Mouse (Mus musculus) neural tube, embryonic 13.5 days (tissue): ENCODE data around the gene Mvd. TPM values are rescaled to one million over a fixed set of nuclear protein-coding genes. Genes with fewer than 3 reads are reported as not detected.
A peak's percentile ranks its signal among the peaks of the same experiment; 100 is the strongest.

Source experiments
- ATAC-seq: fragments of 200-750 bp; cut with Nextera tagmentation; 2 replicates; pipeline ENCODE4 v1.8.0; 2017; ENCODE audit warnings: low read depth, mild to moderate bottlenecking, moderate TSS enrichment, moderate library complexity
- H3K27ac ChIP-seq: fragments of 300-500 bp; sonication (generic); replicated peaks from 2 replicates; pipeline ENCODE4 v1.5.1; 2015; ENCODE audit warnings: moderate library complexity, mild to moderate bottlenecking, inconsistent platforms
- H3K27me3 ChIP-seq: fragments of 300-500 bp; sonication (generic); 2 replicates; pipeline ENCODE4 v1.6.1; 2015; ENCODE audit warnings: mild to moderate bottlenecking, inconsistent platforms
- H3K36me3 ChIP-seq: fragments of 300-500 bp; sonication (generic); 2 replicates; pipeline ENCODE4 v1.6.1; 2015; ENCODE audit warnings: mild to moderate bottlenecking, inconsistent platforms
- H3K4me1 ChIP-seq: fragments of 300-500 bp; sonication (generic); replicated peaks from 2 replicates; pipeline ENCODE4 v1.6.1; 2015; ENCODE audit warnings: inconsistent platforms
- H3K4me2 ChIP-seq: fragments of 300-500 bp; sonication (generic); 2 replicates; pipeline ENCODE4 v1.6.1; 2015; ENCODE audit warnings: inconsistent platforms, mild to moderate bottlenecking, moderate library complexity
- H3K4me3 ChIP-seq: fragments of 300-500 bp; sonication (generic); 2 replicates; pipeline ENCODE4 v1.5.1; 2015; ENCODE audit warnings: mild to moderate bottlenecking, inconsistent platforms
- H3K9ac ChIP-seq: fragments of 300-500 bp; sonication (generic); 2 replicates; pipeline ENCODE4 v1.6.1; 2015; ENCODE audit warnings: moderate library complexity, mild to moderate bottlenecking, inconsistent platforms
- H3K9me3 ChIP-seq: fragments of 300-500 bp; sonication (generic); 2 replicates; pipeline ENCODE4 v1.6.1; 2016; ENCODE audit warnings: inconsistent platforms
- WGBS: fragments of 180-500 bp; shearing (Covaris S2); methylation state at CpG from one replicate; pipeline ENCODE4 v1.1.7; 2015; 5-methylcytosine and 5-hydroxymethylcytosine counted together
- polyA plus RNA-seq: library from polyadenylated mRNA; unstranded; fragments of >200 nt; fragmentation: Nextera tagmentation; extraction: Ambion mirVana; gene quantifications from 2 replicates; pipeline ENCODE4 v1.2.1, GENCODE M21; 2015

Gene Mvd
- 46.6 and 53.8 TPM in 2 replicates for polyA plus RNA-seq

DNA sequence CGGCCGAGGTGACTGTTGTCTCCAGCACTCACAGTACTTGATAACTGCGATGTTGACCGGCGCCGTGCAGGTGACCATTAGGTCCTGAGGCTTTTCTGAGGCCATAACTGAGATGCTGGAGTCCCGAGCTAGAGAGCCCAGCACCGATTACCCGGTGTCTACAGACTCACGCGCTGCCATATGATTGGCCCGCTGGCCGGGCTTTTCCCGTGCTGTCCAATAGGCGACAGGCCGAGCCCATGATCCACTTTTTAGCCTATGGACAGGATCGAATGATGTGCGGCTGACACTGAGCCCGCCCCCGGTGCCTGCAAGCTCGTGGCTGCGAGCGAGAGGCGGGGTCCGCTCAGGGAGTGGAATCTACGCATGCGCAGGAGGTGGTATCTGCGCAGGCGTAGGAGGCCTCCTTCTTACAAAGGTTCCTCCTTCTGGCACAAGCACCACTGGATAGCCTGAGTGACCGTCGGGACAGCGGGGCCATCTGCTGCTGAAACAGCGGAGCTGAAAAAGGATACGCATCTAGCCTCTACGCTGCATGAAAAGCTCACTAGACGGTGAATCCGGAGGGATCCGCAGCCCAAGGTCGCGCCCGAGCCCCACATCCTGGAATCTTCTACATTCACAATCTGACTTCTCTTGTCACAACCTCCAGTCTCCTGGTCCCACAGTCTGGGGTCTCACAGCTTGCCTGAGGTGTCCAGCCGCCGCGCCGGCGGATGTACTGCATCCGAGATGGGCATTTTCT, at the start of gene Mvd:
Gene Mvd (minus strand): TSS at position 161 of the 745 bp plus-strand sequence.
- under 1% methylated on average over 47 of the region's 47 CpGs for WGBS

GRCm38 (mm10) chr8:122488387-122488786, 45.2 kb upstream of the Mvd start:
- H3K9ac ChIP-seq, result no peak overlapping the region
- H3K4me2 ChIP-seq, result no peak overlapping the region
- 87% methylated on average over 9 of the region's 9 CpGs for WGBS
- H3K4me1 ChIP-seq, result no peaks in the 10 kb centered on the region
- H3K27me3 ChIP-seq, result no peaks in the 10 kb centered on the region
- H3K9me3 ChIP-seq, result no peaks in the 10 kb centered on the region
- no peak overlapping the region for H3K27ac ChIP-seq
- ATAC-seq, result no peak
- H3K36me3 ChIP-seq, result peaks cover 14% of the 10 kb centered on the region
- H3K4me3 ChIP-seq, result no peak overlapping the region

More for the DNA sequence above, at the start of gene Mvd:
- Histone ChIP-seq H3K4me2 (peak within 1 kb of the TSS; percentile 90), H3K36me3 (peaks cover 15% of the 10 kb centered on the region), H3K4me3 (peak within 1 kb of the TSS; percentile 65), H3K27ac (peak within 1 kb of the TSS; percentile 97), H3K4me1 (peaks cover 34% of the 10 kb centered on the region), H3K27me3 (no peaks in the 10 kb centered on the region), H3K9me3 (no peaks in the 10 kb centered on the region), H3K9ac (peak within 1 kb of the TSS; percentile 84)
- ATAC-seq, result peak; percentile 98

DNA sequence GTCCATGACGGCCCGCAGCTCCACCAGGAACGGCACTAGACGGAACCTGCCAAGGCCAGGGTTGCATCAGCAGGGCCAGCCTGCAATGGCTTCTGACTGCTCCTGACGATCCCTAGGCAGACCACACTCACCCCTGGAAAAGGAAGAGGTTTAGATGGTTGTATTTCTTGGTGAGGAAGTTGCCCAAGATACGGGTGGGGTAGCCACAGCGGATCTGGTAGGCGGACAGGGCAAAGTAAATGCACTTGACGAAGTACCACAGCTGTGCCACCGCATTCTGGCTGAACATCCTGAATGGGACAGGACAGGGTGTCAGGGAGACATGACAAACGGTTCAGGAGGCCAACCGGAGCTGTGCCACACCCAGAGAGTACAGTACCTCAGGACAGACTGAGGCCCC, 41.6 kb upstream of the Mvd start:
- ATAC-seq, result no peak
- Histone ChIP-seq H3K4me3 (no peak overlapping the region), H3K4me1 (no peaks in the 10 kb centered on the region), H3K9ac (no peak overlapping the region), H3K9me3 (no peaks in the 10 kb centered on the region), H3K27me3 (no peaks in the 10 kb centered on the region), H3K27ac (no peak overlapping the region), H3K4me2 (no peak overlapping the region), H3K36me3 (peaks cover 47% of the 10 kb centered on the region)
- WGBS, result 93% methylated on average over 12 of the region's 12 CpGs

- Histone ChIP-seq H3K4me3 (no peak overlapping the region), H3K36me3 (peaks cover 57% of the 10 kb centered on the region), H3K9me3 (no peaks in the 10 kb centered on the region), H3K27ac (no peak overlapping the region), H3K27me3 (no peaks in the 10 kb centered on the region), H3K4me2 (no peak overlapping the region), H3K4me1 (no peaks in the 10 kb centered on the region), H3K9ac (no peak overlapping the region)
- 97% methylated on average over 7 of the region's 7 CpGs for WGBS
- no peak for ATAC-seq
These were observed 40.7 kb upstream of the Mvd start for GRCm38 (mm10) chr8:122483877-122484276.

GRCm38 (mm10) chr8:122482448-122482847, 39.2 kb upstream of the Mvd start:
- Histone ChIP-seq H3K9ac (no peak overlapping the region), H3K27me3 (no peaks in the 10 kb centered on the region), H3K36me3 (peaks cover 69% of the 10 kb centered on the region), H3K4me1 (peaks cover 1% of the 10 kb centered on the region), H3K4me2 (no peak overlapping the region), H3K9me3 (no peaks in the 10 kb centered on the region), H3K27ac (no peak overlapping the region), H3K4me3 (no peak overlapping the region)
- no peak for ATAC-seq
- 95% methylated on average over 8 of the region's 8 CpGs for WGBS

DNA sequence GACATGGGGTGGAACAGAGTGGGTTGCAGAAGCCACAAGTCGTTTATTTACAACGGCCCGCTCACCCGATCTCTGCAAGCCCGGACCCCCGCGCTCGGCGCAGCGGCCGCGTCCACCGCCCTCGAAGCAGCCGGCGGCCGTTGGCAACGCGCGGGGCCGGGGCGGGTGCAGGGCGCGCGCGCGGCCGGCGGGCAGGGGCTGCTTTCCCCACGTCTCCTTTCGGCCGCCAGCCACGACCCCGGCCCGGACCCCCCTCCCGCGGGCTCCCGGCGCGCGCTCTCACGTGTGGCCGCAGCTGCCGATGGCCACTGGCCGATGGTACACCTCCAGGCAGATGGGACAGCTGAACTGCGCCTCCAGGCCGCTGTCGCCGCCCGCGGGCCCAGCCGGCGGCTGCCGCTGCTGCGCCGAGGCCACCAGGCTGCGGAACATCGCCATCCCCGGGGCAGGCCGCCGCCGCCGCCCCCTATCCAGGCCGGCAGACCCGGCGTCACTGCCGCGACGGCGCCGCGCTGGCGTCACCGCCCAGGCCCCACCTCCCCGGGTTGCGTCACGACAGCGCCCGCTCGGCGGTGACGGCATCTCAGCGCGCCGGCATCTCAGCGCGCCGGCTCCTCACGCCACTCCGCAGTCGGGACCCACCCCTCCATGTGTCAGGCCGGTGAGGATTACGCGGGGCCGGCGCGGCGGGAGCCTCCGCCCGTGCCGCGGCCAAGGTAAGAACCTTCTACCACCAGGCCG, 32.5 kb upstream of the Mvd start, which contains the start of the genes Rnf166 and Ctu2:
Gene Rnf166 (minus strand): TSS at position 485 of the 741 bp plus-strand sequence.
Gene Ctu2 (plus strand): TSS at position 564 of the 741 bp plus-strand sequence.
- Histone ChIP-seq H3K27ac (peak within 1 kb of the TSS; percentile 87), H3K4me1 (peaks cover 30% of the 10 kb centered on the region), H3K9ac (peak within 1 kb of the TSS; percentile 95), H3K9me3 (no peaks in the 10 kb centered on the region), H3K27me3 (no peaks in the 10 kb centered on the region), H3K36me3 (peaks cover 53% of the 10 kb centered on the region), H3K4me3 (peak within 1 kb of the TSS; percentile 98), H3K4me2 (peak within 1 kb of the TSS; percentile 96)
- WGBS, result under 1% methylated on average over 97 of the region's 103 CpGs
- ATAC-seq, result peak; percentile 93

DNA sequence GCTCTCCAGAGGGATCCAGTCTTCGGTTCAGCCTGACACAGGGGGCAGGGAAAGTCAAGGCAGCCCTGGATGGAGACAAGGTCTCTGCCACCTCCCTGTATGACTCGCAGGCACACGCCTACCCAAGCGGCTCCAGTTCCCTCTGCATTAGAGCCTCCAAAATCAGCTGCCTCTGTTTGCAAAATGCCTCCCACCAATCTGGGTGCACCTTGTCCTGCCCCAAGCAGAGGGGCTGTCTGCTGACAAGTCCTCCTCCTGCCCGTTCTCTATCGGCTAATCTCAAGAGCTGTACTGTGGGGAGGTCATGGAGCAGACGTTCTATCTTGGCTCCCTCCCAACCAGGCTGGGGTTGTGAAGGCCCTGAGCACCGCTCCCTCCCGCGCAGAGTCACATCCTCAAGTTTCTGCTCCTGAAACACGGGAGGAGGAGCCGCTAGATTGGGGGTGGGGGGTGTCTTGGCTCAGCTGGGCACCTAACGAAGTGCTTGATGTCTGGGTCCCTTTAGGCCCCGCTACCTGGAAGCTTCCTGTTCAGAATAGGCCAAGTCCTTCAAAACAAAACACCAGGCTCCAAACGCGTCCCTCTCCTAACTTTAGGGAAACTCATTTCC, 31.8 kb upstream of the Mvd start:
- peak overlapping the region; percentile 96 for H3K4me2 ChIP-seq
- peak overlapping the region; percentile 95 for H3K9ac ChIP-seq
- H3K4me1 ChIP-seq, result peaks cover 30% of the 10 kb centered on the region
- H3K27me3 ChIP-seq, result no peaks in the 10 kb centered on the region
- peak overlapping the region; percentile 98 for H3K4me3 ChIP-seq
- WGBS, result 13% methylated on average over 16 of the region's 16 CpGs
- H3K9me3 ChIP-seq, result no peaks in the 10 kb centered on the region
- peaks cover 50% of the 10 kb centered on the region for H3K36me3 ChIP-seq
- peak; percentile 12; the same call in 1 of the 2 replicates for ATAC-seq
- peak overlapping the region; percentile 87 for H3K27ac ChIP-seq

DNA sequence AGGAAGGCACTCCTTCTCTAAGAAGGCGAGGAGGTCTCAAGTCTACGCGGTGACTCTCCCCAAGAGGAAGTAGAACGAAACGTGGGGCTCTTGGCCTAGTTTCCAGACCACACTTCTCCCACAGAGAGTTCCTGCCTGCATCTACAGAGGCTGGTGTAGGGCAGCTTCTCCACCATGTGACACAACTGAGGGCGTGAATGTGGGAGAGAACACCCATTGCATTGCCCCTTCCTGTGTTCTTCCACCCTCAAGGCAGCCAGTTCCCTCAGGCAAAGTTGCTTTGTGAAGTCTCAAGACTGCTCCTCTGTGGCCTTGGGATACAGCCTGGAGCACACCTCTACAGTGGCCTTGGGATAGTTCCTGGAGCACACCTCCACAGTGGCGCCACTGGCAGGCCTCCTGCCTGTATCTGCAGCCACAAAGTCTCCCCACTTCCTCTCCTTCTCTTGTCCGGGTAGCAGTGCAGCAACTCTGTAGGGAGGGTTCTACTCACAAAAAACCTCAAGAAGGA, 30.7 kb upstream of the Mvd start:
- Histone ChIP-seq H3K9me3 (no peaks in the 10 kb centered on the region), H3K4me2 (no peak overlapping the region), H3K27ac (no peak overlapping the region), H3K4me3 (no peak overlapping the region), H3K27me3 (no peaks in the 10 kb centered on the region), H3K9ac (no peak overlapping the region), H3K4me1 (peaks cover 30% of the 10 kb centered on the region), H3K36me3 (peaks cover 49% of the 10 kb centered on the region)
- no peak for ATAC-seq
- WGBS, result 91% methylated on average over 8 of the region's 8 CpGs

- Histone ChIP-seq H3K27me3 (no peaks in the 10 kb centered on the region), H3K4me1 (peaks cover 17% of the 10 kb centered on the region), H3K9me3 (no peaks in the 10 kb centered on the region), H3K9ac (no peak overlapping the region), H3K27ac (no peak overlapping the region), H3K4me2 (no peak overlapping the region), H3K36me3 (peaks cover 67% of the 10 kb centered on the region), H3K4me3 (no peak overlapping the region)
- ATAC-seq, result no peak
- WGBS, result 88% methylated on average over 5 of the region's 5 CpGs
These were observed 27.5 kb upstream of the Mvd start for GRCm38 (mm10) chr8:122470691-122471090.

GRCm38 (mm10) chr8:122469965-122470364, 26.7 kb upstream of the Mvd start:
- no peak for ATAC-seq
- Histone ChIP-seq H3K4me2 (no peak overlapping the region), H3K9me3 (no peaks in the 10 kb centered on the region), H3K36me3 (peaks cover 74% of the 10 kb centered on the region), H3K4me3 (no peak overlapping the region), H3K27ac (no peak overlapping the region), H3K4me1 (peaks cover 13% of the 10 kb centered on the region), H3K9ac (no peak overlapping the region), H3K27me3 (no peaks in the 10 kb centered on the region)
- WGBS, result 87% methylated on average over 10 of the region's 10 CpGs

- ATAC-seq, result no peak
- WGBS, result 82% methylated on average over 6 of the region's 6 CpGs
- Histone ChIP-seq H3K9me3 (no peaks in the 10 kb centered on the region), H3K27ac (no peak overlapping the region), H3K4me3 (no peak overlapping the region), H3K27me3 (no peaks in the 10 kb centered on the region), H3K4me1 (peaks cover 8% of the 10 kb centered on the region), H3K4me2 (no peak overlapping the region), H3K36me3 (peaks cover 75% of the 10 kb centered on the region), H3K9ac (no peak overlapping the region)
These were observed 26.2 kb upstream of the Mvd start for GRCm38 (mm10) chr8:122469407-122469806.

GRCm38 (mm10) chr8:122467816-122468215, 24.6 kb upstream of the Mvd start:
- H3K9me3 ChIP-seq, result no peaks in the 10 kb centered on the region
- H3K4me3 ChIP-seq, result no peak overlapping the region
- no peak overlapping the region for H3K9ac ChIP-seq
- 91% methylated on average over 13 of the region's 13 CpGs for WGBS
- no peak for ATAC-seq
- H3K4me2 ChIP-seq, result no peak overlapping the region
- H3K36me3 ChIP-seq, result peaks cover 61% of the 10 kb centered on the region
- H3K4me1 ChIP-seq, result no peaks in the 10 kb centered on the region
- H3K27me3 ChIP-seq, result peaks cover 13% of the 10 kb centered on the region
- no peak overlapping the region for H3K27ac ChIP-seq
